Mouse (Mus musculus): ENCODE data around the gene Mark2.

The Mark2 gene

GRCm38 (mm10) chr19:7334049-7334448 is 7.6 kb downstream of the Mark2 start:
- no peak for DNase-seq (ENCODE audit: low spot score)

DNA sequence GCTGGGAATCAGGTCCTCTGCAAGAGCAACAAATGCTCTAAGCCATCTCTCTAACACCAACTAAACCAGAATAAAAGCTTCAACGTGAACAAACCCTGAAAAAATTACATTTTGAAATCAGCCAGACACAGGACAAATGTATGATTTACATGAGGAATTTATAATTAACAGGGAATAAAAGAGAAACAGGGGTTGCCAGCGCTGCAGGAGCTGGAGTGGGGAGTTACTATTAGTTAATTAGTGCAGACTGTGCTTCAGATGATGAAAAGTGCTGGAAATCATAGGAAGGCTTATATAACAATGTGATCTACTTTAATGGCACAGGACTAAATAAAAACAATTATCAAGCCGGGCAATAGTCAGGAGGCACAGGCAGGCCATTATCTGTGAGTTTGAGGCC is 20.3 kb downstream of the Mark2 start:
- DNase-seq (ENCODE audit: low spot score): no peak

DNA sequence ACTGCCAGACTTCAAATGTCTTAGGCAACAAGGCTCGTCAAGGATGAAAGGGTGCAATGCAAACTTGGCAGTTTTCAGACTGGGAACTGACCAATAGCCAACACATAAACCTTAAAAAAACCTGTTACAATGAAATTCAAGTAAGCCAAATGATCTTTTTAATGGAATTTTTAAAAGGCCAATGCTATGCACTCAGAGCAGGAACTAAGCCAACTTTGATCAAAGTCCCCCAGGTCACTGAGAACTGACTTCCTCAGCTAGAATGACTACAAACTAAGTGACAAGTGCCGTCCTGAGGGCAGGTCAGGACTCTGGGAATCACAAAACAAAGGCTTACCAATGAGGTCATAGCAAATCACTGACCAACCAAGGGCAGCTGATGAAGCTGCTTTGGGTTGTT is 21.5 kb downstream of the Mark2 start:
- DNase-seq (ENCODE audit: low spot score): no peak

DNA sequence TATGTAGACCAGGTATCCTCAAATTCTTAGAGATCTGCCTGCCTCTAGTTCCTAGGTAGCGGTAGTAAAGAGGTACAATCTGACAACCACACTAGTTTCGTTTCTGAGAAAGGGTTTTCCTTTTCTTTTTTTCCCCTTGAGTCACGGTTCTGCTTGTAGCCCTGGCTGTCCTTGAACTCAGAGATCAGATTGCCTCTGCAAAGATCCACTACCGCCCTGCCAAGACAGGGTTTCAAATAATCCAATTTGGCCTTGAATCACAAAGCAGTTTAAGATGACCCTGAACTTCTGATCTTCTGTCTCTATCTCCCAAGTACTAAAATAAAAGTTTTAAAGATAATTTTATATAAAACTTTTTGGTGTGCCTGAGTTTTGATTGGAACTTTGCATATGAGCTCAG is 23.9 kb downstream of the Mark2 start:
- DNase-seq (ENCODE audit: low spot score): no peak

DNA sequence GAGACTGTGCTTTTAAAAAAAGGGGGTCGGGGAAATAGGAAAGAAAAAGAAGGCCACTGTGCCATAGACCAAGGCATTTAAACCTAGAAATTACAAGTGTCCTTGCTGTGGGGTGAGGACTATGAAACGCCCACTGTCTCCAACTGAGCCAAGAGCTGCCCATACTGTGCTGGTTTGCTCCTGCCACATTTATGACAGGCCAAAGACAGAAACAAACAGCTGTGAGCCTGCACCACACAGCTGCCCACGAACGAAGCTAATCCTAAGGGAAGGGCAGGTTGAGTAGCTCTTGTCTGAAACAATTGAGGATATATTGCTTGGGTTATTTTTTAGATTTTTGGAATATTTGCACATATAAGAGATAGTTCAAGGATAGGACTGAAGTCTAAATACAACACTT is 24.8 kb downstream of the Mark2 start:
- no peak for DNase-seq (ENCODE audit: low spot score)

DNA sequence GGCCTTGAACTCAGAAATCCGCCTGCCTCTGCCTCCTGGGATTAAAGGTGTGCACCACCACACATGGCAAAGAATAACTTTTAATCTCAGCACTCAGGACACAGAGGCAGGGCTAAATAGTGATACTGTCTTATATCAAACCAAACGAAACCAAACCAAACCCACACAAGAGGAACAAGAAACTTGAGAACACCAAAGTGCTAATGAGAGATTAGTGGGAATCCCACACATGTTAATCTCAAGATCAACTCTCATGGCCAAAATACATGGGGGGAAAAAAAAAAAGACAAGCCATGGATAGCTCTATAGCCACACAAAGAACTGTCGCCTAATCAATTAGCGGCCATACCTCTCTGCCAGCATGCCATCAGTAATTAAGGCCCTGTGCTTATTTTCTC is 26.1 kb downstream of the Mark2 start:
- no peak for DNase-seq (ENCODE audit: low spot score)

DNA sequence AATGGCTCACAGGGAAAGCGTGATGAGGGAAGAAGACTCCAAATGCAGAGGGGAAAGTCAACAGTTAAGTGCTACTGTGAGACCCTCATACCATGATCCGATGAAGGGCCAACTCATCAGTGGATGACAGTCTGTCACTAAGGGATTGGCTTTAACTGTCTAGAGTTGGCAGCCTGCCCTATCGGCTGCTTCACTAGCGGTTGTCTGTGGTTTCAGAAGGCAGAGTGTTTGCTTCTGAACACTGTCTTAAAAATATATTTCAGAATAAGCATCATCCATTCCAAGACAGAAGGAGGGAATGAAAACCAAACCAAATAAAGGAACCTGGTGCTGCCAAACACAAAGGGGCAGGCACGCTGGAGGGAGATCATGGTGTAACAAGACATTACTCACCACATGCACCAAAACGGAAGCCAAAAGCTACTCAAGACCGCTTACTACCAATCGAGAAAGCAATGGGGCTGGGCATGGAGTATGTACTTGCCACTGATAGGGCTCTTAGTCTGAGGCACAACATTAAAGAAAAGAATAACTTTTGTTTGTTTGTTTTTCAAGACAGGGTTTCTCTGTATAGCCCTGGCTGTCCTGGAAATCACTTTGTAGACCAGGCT is 26.6 kb downstream of the Mark2 start:
- no peak for DNase-seq (ENCODE audit: low spot score)

DNA sequence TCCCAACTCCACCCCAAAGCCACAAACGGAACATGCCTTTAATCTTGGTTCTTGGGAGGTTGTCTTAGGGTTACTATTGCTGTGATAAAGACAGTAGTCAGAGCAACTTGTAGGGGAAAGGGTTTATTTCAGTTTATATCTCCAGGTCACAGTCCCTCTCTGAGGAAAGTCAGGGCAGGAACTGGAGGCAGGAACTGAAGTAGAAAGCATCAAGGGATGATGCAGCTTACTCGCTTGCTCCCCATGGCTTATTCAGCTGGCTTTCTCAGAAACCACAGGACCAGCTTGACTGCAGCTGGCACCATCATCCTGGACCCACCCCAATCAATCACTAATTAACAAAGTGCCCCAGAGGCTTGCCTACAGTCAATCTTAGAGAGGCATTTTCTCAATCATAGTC is 28.0 kb downstream of the Mark2 start:
- no peak for DNase-seq (ENCODE audit: low spot score)

- no peak for DNase-seq (ENCODE audit: low spot score)
Observed at GRCm38 (mm10) chr19:7311306-7311705, 30.4 kb downstream of the Mark2 start.

DNA sequence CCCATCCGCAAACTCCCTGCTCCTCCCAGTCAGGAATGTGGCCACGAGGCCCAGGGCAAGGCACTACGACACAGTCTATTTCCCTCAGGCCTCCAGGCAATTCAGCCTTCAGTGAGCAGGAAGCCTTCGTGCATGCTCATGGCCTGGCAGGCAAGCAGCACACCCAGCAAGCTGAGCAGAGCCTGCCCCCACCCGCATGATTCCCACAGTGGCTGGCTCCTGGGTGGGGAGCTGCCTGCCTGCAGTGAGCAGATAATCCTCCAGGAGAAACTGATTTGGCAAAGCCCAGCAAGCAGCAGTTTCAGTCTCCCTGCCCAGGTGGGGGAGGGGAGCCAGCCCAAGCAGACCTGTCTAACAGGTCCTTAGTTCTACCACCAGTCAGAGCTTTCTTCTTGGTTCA is 31.0 kb downstream of the Mark2 start:
- DNase-seq (ENCODE audit: low spot score): peak; percentile 46

GRCm38 (mm10) chr19:7309738-7310330 is 31.8 kb downstream of the Mark2 start:
- no peak for DNase-seq (ENCODE audit: low spot score)

- peak; percentile 58 for DNase-seq (ENCODE audit: low spot score)
Observed at GRCm38 (mm10) chr19:7307995-7308770, 33.5 kb downstream of the Mark2 start.

GRCm38 (mm10) chr19:7306968-7307367 is 34.7 kb downstream of the Mark2 start:
- no peak for DNase-seq (ENCODE audit: low spot score)

- DNase-seq (ENCODE audit: low spot score): no peak
Observed at GRCm38 (mm10) chr19:7305380-7306310, 36.0 kb downstream of the Mark2 start.

- DNase-seq (ENCODE audit: low spot score): no peak
Observed at GRCm38 (mm10) chr19:7304801-7305200, 36.9 kb downstream of the Mark2 start.

DNA sequence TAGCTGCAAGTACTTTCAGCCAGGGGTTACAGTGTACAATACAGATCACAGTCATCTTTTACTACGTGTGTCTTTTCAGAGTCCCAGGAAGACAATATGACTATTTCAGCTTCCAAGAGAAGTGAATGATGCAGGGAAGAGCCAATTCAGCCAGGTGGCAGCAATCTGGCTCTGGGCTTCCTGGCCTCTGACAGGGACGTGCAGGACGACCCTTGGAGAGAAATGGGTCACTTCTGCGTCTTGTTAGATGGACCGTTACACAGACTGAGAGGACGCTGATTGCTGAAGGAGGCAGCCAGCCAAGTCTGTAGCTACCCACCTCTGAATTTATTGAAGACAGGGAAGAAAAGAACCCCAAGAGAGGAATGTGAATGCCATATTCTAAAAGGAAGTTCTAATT is 37.9 kb downstream of the Mark2 start:
- no peak for DNase-seq (ENCODE audit: low spot score)

DNA sequence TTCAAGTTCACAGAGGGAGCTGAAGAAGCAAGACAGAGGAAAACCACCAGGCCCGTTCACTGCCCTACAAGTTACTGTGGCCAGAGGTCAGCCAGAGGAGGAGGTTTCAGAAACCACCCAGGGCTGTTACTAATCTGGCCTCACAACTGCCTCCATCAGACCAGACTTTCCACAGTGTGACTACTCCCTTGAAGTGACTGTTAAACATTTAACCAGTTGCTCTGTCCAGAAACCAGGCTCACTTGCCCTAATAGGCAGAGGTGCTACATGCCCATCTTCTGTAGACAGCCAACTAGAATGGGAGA is 39.2 kb downstream of the Mark2 start:
- DNase-seq (ENCODE audit: low spot score): no peak

GRCm38 (mm10) chr19:7301647-7302492 is 39.8 kb downstream of the Mark2 start:
- no peak for DNase-seq (ENCODE audit: low spot score)

GRCm38 (mm10) chr19:7300078-7300477 is 41.6 kb downstream of the Mark2 start:
- no peak for DNase-seq (ENCODE audit: low spot score)

GRCm38 (mm10) chr19:7299052-7299451 is 42.6 kb downstream of the Mark2 start:
- no peak for DNase-seq (ENCODE audit: low spot score)

GRCm38 (mm10) chr19:7295959-7296358 is 45.7 kb downstream of the Mark2 start:
- DNase-seq (ENCODE audit: low spot score): no peak

Data from ovary, postnatal 14 days (tissue).